Mouse (Mus musculus): ENCODE data around the gene Esrrg.

- TF ChIP-seq POLR2A (IDR thresholded peaks at IDR 0.05; ENCODE audit: control insufficient read depth, extremely low read depth, insufficient read depth, low read length, poor library complexity) (no peak), CTCF (IDR thresholded peaks at IDR 0.05; ENCODE audit: borderline replicate concordance, control insufficient read depth, extremely low read depth, insufficient read depth, low read length, poor library complexity) (no peak)
These were observed 150.0 kb downstream of the Esrrg start for GRCm38 (mm10) chr1:187758546-187758945.
